Mouse (Mus musculus): ENCODE results near the gene Zfp2.

The Zfp2 gene

GRCm38 (mm10) chr11:50915671-50916320 is at the start of gene Zfp2:
TSS of gene Zfp2 (minus strand) at chr11:50916165.
- peak; percentile 90 for DNase-seq

GRCm38 (mm10) chr11:50964886-50965285 is 48.9 kb upstream of the Zfp2 start:
- peak; percentile 28 for DNase-seq

GRCm38 (mm10) chr11:50953665-50954064 is 37.7 kb upstream of the Zfp2 start, which contains the start of gene Prop1:
TSS of gene Prop1 (minus strand) at chr11:50953765.
- DNase-seq = no peak

- DNase-seq = no peak
Measured at GRCm38 (mm10) chr11:50952290-50952689, 36.3 kb upstream of the Zfp2 start.

- DNase-seq = no peak
Measured at GRCm38 (mm10) chr11:50943506-50943905, 27.5 kb upstream of the Zfp2 start, which contains the start of gene 4933414I15Rik. TSS of gene 4933414I15Rik (minus strand) at chr11:50943765.

GRCm38 (mm10) chr11:50942386-50942785 is 26.4 kb upstream of the Zfp2 start:
- no peak for DNase-seq

- DNase-seq = peak; percentile 13
Measured at GRCm38 (mm10) chr11:50939621-50940366, 23.8 kb upstream of the Zfp2 start.

GRCm38 (mm10) chr11:50938435-50938834 is 22.5 kb upstream of the Zfp2 start:
- no peak for DNase-seq

GRCm38 (mm10) chr11:50932040-50932439 is 16.1 kb upstream of the Zfp2 start:
- DNase-seq = no peak

- peak; percentile 89 for DNase-seq
Measured at GRCm38 (mm10) chr11:50931451-50931866, 15.5 kb upstream of the Zfp2 start, which contains the start of gene Zfp354b. TSS of gene Zfp354b (minus strand) at chr11:50931633.

GRCm38 (mm10) chr11:50931021-50931420 is 15.1 kb upstream of the Zfp2 start:
- DNase-seq = no peak

GRCm38 (mm10) chr11:50930469-50931014 is 14.6 kb upstream of the Zfp2 start:
- DNase-seq = no peak

- no peak for DNase-seq
Measured at GRCm38 (mm10) chr11:50914461-50914860, 1.5 kb downstream of the Zfp2 start.

GRCm38 (mm10) chr11:50913301-50913700 is 2.7 kb downstream of the Zfp2 start:
- DNase-seq = no peak

GRCm38 (mm10) chr11:50908136-50908535 is 7.8 kb downstream of the Zfp2 start:
- DNase-seq = no peak

- DNase-seq = no peak
Measured at GRCm38 (mm10) chr11:50897359-50897758, 18.6 kb downstream of the Zfp2 start.

- DNase-seq = no peak
Measured at GRCm38 (mm10) chr11:50892441-50892840, 23.5 kb downstream of the Zfp2 start.

GRCm38 (mm10) chr11:50887390-50888128 is 28.4 kb downstream of the Zfp2 start, which contains the start of gene Zfp454:
TSS of gene Zfp454 (minus strand) at chr11:50887651.
- peak; percentile 93 for DNase-seq

- DNase-seq = no peak
Measured at GRCm38 (mm10) chr11:50886933-50887293, 29.1 kb downstream of the Zfp2 start.

GRCm38 (mm10) chr11:50886231-50886932 is 29.6 kb downstream of the Zfp2 start:
- no peak for DNase-seq

- no peak for DNase-seq
Measured at GRCm38 (mm10) chr11:50883756-50884155, 32.2 kb downstream of the Zfp2 start.

- DNase-seq = no peak
Measured at GRCm38 (mm10) chr11:50878641-50879040, 37.3 kb downstream of the Zfp2 start.

Measured in kidney, adult 11 months (tissue).